Mouse (Mus musculus): ENCODE measurements around the gene Smurf1.

DNA sequence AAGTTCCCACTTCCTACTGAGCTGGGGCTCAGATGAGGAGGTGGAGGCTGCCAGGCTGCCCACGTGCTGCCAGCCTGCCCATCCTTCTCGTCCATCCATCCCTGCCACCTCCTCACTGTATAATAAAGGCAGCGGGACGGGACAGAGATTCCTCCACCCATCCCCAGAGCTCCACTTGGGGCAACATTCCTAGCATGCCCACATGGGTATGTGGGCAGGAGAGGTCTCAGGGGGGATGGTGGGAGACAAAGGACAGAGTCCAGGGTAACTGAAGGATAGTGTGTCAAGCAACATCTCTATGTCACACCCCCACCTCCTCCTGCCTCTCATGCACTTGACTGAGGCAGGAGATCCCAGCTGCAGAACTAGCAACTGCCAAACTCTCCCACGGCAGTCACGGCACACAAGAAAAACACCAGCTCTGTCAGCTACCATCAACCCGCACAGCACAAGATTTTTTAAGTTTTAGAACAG is 51.2 kb downstream of the Smurf1 start:
- TF ChIP-seq CTCF (conservative IDR thresholded peaks at IDR 0.05; ENCODE audit: low read length) (no peak), NANOG (IDR thresholded peaks at IDR 0.05; ENCODE audit: borderline replicate concordance, low read length) (no peak)
